Mouse (Mus musculus) fat pad, adult 2 months (tissue): ENCODE measurements around the gene Triobp.

Source experiments
- DNase-seq: peaks from one replicate; pipeline ENCODE4 v3.0.0-alpha.2; 2011; ENCODE audit warnings: low read depth, low spot score; ENCODE audit errors: extremely low read depth

The Triobp gene

DNA sequence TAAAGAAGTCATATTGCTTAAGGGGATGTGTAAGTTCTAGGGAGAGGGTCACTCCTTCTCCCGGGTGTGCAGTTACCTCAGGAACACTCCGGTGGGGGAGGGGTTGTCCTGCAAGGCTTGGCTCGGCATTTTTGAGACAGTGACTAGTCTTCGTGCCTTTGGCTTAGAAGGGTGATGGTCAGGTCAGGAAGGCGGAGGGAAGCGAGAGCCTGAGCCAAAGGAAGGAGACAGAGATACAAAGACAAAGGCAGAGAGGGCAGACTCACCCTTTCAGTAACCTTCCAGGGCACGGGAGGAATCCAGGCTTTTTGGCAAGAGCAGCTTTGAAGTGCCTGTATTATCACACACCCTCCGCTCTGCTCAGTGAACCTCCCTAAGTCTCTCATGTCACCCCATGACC is 22.4 kb upstream of the Triobp start:
- DNase-seq = no peak

DNA sequence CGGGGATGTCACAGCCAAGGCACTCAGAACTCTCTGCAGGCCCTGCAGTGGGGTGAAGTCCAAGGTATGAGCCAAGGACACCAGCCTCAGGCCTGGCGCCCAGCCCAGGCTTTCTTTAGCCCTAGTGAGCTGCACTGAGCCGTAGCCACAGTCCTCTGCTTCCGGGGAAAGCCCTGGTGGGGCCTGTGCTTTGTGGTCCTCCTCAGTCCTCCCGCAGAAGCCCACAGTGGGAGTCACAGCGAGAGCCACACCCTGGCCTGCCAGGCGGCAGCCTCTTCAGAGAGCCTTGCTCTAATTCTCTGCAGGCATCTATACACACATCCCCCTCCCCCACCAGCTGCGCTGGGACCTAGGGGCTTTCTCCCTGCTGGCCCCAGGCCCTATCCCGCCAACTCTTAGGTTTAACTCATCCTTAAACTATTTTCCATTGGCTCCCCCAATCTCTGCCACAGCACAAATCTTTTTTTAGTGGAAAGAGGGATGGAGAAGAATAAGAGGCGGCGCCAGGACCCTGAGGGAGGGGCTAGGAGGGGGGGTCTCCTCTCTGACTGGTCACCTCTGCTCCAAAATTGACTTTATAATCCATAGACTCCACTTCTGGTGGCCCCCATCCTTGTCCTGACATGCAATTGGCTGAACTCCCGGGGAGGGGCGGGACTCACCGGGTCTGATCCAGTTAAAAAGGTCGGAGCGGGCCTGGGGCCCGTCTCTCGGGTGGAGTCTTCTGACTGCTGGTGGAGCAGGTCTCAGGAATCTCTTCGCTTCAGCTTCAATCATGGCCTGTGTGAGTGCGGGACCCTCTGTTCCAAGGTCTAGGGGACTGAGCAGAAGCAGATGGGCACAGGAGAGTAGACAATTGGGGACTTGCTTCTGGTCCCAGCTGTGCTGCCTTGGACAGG is 21.3 kb upstream of the Triobp start, which contains the start of gene Lgals1:
TSS of gene Lgals1 (plus strand) at position 705 of the 899 bp plus-strand sequence.
- no peak for DNase-seq

GRCm38 (mm10) chr15:78927021-78927787 is 20.3 kb upstream of the Triobp start:
- DNase-seq = no peak

- no peak for DNase-seq
Measured at GRCm38 (mm10) chr15:78927788-78928457, 19.6 kb upstream of the Triobp start.

- DNase-seq = no peak
Measured at GRCm38 (mm10) chr15:78928539-78928938, 19.0 kb upstream of the Triobp start.

- DNase-seq = no peak
Measured at GRCm38 (mm10) chr15:78930192-78930706, 17.3 kb upstream of the Triobp start.

GRCm38 (mm10) chr15:78930801-78931426 is 16.6 kb upstream of the Triobp start:
- no peak for DNase-seq

DNA sequence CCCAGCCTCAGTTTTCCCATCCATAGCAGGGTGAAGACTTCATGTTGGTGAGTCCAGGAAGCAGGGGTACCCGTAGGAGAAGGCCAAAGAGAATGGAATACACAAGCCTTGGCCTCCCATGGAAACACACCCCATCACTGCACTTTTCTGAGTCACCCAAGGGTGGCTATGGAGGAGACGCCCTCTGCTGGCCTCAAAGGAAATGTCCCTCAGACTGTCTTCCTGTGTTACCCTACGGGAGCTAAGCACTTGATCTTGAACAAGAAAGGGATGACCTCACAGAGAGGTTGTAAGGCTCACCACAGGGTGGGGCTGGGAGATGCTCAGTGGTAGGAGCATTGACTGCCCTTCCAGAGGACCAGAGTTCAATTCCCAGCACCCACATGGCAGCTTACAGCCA is 15.9 kb upstream of the Triobp start:
- DNase-seq = no peak

GRCm38 (mm10) chr15:78934784-78935320 is 12.7 kb upstream of the Triobp start, which contains the start of gene Nol12:
Nol12 (plus strand) TSS chr15:78934933.
- no peak for DNase-seq

- DNase-seq = no peak
Measured at GRCm38 (mm10) chr15:78936403-78936802, 11.1 kb upstream of the Triobp start.

GRCm38 (mm10) chr15:78937311-78937710 is 10.2 kb upstream of the Triobp start:
- DNase-seq = no peak

GRCm38 (mm10) chr15:78937963-78938362 is 9.6 kb upstream of the Triobp start:
- no peak for DNase-seq

DNA sequence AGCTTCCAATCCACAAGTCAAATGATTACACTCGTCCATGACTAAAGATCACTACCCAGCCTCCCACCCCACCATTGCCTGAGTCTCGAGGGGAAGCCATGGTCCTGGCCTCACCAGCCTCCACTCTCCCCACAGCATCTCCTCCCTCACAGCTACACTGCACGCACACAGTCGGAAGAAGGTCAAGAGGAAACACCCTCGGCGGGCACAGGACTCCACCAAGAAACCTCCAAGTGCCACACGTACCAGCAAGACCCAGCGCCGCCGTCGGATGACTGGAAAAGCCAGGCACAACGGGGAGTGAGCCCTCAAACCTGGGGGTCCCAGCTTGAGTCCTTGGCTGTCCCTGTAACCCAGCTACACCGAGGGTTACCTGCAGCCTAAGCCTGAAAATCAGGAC is 7.2 kb upstream of the Triobp start:
- DNase-seq = no peak

GRCm38 (mm10) chr15:78942663-78943062 is 4.9 kb upstream of the Triobp start:
- DNase-seq = no peak

GRCm38 (mm10) chr15:78946232-78946631 is 1.3 kb upstream of the Triobp start:
- no peak for DNase-seq

DNA sequence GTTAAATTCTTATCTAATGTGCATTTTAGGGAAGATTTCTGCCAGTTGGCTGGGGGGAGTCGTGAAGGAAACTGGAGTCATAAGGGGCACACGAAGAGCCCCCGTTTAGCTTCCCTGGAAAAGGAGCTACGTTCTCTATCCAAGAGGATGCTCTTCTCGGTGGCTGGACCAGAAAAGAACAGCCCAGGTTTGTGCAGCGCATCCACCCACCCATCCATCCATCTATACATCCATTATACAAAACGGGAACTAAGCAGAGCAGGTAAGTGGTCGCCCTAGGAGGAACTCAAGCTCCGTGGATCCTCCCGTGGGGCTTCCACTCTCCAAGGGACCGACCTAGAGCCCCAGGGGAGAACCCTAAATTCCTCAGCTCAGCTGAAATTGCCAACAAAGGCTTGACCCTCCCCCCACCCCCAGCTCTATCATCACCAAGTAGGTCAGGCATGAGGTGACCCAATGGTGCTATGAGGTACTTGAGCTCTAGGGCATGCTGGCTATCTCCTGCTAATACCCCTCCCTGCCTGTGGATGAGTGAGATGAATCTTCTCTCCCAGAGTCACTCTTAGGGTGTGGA is 715 bp downstream of the Triobp start:
- DNase-seq = no peak

DNA sequence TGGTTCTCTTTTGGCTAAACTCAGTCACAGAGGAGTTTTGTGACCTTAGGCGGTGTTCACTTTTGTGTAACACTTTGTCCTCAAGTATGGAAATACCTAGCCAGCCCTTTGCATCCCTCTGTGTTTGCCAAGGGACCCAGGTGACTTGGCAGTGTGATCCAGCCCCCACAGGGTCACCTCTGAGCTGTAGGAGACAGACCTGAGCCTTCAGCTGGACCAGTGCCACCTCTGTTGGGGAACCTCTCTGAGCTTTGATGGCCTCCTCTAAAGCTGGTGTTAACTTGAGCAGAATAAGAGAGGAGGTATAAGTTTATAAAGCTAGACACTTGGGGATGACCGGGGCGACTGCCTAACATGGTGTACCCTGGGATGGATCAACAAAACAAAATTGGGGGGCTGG is 1.4 kb downstream of the Triobp start:
- DNase-seq = no peak

- no peak for DNase-seq
Measured at GRCm38 (mm10) chr15:78955663-78956062, 8.1 kb downstream of the Triobp start.

DNA sequence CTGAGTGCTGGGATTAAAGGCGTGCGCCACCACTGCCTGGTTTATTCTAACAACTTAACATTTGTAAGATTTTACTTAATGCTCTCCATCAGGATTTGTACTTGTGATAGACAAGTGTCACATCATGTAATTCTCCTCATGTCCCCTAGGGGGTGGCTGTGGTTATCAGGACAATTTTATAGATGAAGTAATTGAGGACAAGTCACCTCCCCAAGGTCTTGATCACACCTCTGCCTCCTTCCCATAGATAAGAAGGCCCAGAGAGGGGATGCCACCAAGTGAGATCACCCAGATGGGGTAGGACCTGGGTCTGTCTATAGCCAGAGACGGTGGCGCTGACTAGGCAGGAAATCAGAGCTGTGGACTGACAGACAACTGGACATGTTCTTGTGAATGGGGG is 8.8 kb downstream of the Triobp start:
- no peak for DNase-seq

- DNase-seq = no peak
Measured at GRCm38 (mm10) chr15:78957021-78957420, 9.5 kb downstream of the Triobp start.
